Mouse (Mus musculus): ENCODE results near the gene Akt1s1. TPM values are rescaled to one million over a fixed set of nuclear protein-coding genes. Genes with fewer than 3 reads are reported as not detected.

Gene Akt1s1
- polyA plus RNA-seq, 2 experiments = 70.5 to 179 TPM

DNA sequence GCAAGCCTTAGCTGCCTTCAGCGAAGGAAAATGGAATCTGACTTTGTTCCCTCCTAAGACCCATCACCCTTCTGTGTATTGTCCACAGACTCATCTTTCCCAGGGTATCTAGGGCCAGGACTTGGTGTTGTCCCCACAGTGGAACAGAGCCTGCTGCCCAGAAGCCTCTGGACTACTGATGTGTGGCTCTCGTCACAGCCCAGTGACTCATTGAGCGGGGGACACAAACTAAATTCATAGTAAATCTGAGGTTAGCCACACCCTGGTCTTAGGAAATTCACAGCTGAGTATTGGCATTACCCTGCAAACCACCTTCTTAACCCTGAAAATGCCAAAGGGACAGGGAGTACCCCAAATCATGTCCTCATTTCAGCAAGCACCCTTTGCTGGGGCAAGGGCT is 22.0 kb upstream of the Akt1s1 start:
- ATAC-seq (ENCODE audit: low FRiP score, low read depth) (no peak), DNase-seq (ENCODE audit: low spot score) (no peak)
- H3K4me1 ChIP-seq (ENCODE audit: control insufficient read depth, insufficient read depth, low read length) = no peaks in the 10 kb centered on the region; the same call in 1 of the 2 replicates
- H3K27ac ChIP-seq (replicated peaks; ENCODE audit: low read depth, low read length) = no peak overlapping the region
- WGBS = 89% methylated on average over 3 of the region's 3 CpGs
- H3K4me3 ChIP-seq (replicated peaks; ENCODE audit: low read length) = no peak overlapping the region
- no peak overlapping the region for H3K9ac ChIP-seq (ENCODE audit: low read depth, low read length, severe bottlenecking)
- no peak for TF ChIP-seq POLR2A (IDR thresholded peaks at IDR 0.05; ENCODE audit: borderline replicate concordance, extremely low read depth, insufficient read depth, insufficient read length)
- H3K27me3 ChIP-seq (ENCODE audit: control insufficient read depth, insufficient read depth, low read length) = no peaks in the 10 kb centered on the region
- H3K4me2 ChIP-seq (replicated peaks; ENCODE audit: low read depth, low read length, severe bottlenecking) = no peak overlapping the region
- no peaks in the 10 kb centered on the region for H3K9me3 ChIP-seq (ENCODE audit: control insufficient read depth, low read length)
- peaks cover 40% of the 10 kb centered on the region for H3K36me3 ChIP-seq (ENCODE audit: control insufficient read depth, insufficient read depth, low read length)

- H3K27ac ChIP-seq (replicated peaks; ENCODE audit: low read depth, low read length) = no peak overlapping the region
- no peak for ATAC-seq (ENCODE audit: low FRiP score, low read depth)
- H3K4me1 ChIP-seq (ENCODE audit: control insufficient read depth, insufficient read depth, low read length) = no peaks in the 10 kb centered on the region; the same call in 1 of the 2 replicates
- no peaks in the 10 kb centered on the region for H3K27me3 ChIP-seq (ENCODE audit: control insufficient read depth, insufficient read depth, low read length)
- TF ChIP-seq POLR2A (IDR thresholded peaks at IDR 0.05; ENCODE audit: borderline replicate concordance, extremely low read depth, insufficient read depth, insufficient read length) = no peak
- 85% methylated on average over 5 of the region's 5 CpGs for WGBS
- DNase-seq (ENCODE audit: low spot score) = no peak
- no peak overlapping the region for H3K4me3 ChIP-seq (replicated peaks; ENCODE audit: low read length)
- no peak overlapping the region for H3K9ac ChIP-seq (ENCODE audit: low read depth, low read length, severe bottlenecking)
- H3K9me3 ChIP-seq (ENCODE audit: control insufficient read depth, low read length) = no peaks in the 10 kb centered on the region
- no peak overlapping the region for H3K4me2 ChIP-seq (replicated peaks; ENCODE audit: low read depth, low read length, severe bottlenecking)
- H3K36me3 ChIP-seq (ENCODE audit: control insufficient read depth, insufficient read depth, low read length) = peaks cover 45% of the 10 kb centered on the region
Measured at GRCm38 (mm10) chr7:44828706-44829105, 20.1 kb upstream of the Akt1s1 start.

DNA sequence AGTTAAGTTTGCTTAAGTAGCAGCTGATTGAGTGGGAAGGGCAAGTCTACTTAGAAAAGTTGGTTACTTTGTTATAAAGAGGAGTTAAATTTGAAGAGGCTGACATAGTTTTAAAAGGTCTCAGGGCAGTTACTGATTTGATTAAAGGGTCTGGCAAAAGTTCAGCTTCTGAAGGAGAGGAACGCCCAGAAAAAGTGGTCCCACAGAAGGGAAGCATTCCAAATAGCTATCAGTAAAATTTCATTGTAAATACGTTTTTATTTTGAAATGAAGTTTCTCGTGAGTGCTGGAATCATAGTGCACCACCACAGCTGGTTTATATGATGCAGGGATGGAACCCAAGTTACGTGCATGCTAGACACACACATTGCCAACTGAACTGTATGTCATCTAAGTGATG is 16.0 kb upstream of the Akt1s1 start:
- H3K9ac ChIP-seq (ENCODE audit: low read depth, low read length, severe bottlenecking) = no peak overlapping the region
- no peak overlapping the region for H3K4me2 ChIP-seq (replicated peaks; ENCODE audit: low read depth, low read length, severe bottlenecking)
- no peaks in the 10 kb centered on the region for H3K9me3 ChIP-seq (ENCODE audit: control insufficient read depth, low read length)
- 43% methylated on average over 4 of the region's 4 CpGs for WGBS
- no peak overlapping the region for H3K4me3 ChIP-seq (replicated peaks; ENCODE audit: low read length)
- ATAC-seq (ENCODE audit: low FRiP score, low read depth) (no peak), DNase-seq (ENCODE audit: low spot score) (peak; percentile 50)
- no peaks in the 10 kb centered on the region for H3K27me3 ChIP-seq (ENCODE audit: control insufficient read depth, insufficient read depth, low read length)
- H3K4me1 ChIP-seq (ENCODE audit: control insufficient read depth, insufficient read depth, low read length) = no peaks in the 10 kb centered on the region
- TF ChIP-seq POLR2A (IDR thresholded peaks at IDR 0.05; ENCODE audit: borderline replicate concordance, extremely low read depth, insufficient read depth, insufficient read length) = no peak
- H3K36me3 ChIP-seq (ENCODE audit: control insufficient read depth, insufficient read depth, low read length) = peaks cover 48% of the 10 kb centered on the region
- H3K27ac ChIP-seq (replicated peaks; ENCODE audit: low read depth, low read length) = no peak overlapping the region

DNA sequence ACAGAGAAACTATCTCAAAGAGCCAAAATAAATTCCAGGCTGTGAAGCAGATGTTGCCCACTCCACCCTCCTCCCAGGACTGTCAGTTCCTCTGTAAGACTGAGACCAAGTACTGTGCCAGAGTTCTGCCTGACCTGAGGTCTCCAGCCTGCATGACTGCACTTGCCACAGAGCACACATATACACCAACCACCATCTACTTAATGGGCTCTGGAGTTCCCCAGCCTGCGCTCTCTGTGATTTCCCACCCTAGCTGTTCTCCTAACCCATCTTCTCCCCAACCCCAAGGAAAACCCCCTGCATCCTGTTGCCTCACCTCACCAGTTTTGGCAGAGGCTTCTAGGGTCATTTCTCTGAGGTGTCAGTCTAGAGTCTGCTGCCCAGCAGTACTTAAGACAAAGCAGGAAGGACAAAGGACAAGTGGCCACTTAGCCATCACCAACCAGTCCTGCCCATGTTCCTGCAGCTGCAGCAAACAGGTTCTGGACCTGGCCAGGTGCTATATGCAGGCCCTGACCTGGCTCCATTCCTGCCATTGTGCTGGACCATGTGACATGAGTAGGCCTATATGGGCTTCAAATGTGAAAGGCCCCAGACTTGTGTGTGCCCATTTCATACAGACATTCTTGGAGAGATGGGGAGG is 13.3 kb upstream of the Akt1s1 start:
- 92% methylated on average over 1 of the region's 1 CpGs for WGBS

DNA sequence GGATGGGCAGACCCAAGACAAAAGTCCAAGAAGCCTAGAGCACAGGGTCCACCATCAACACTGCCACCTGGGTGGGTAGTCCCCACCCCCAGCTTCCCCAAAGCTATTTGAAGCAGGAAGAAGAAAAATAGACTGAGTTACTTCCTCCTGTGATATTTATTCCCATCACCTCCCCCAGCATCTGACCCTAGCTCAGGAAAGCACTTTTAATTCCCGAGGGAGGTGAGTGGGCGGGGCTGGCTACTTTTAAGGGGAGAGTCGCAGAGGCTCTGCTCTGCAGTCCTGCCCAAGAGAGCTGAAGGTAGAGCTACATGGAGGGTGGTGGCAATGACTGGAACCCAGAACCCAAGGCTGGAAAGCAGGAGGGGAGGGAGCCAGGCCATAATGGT is 12.8 kb upstream of the Akt1s1 start:
- peaks cover 7% of the 10 kb centered on the region; the same call in 1 of the 2 replicates for H3K4me1 ChIP-seq (ENCODE audit: control insufficient read depth, insufficient read depth, low read length)
- DNase-seq (ENCODE audit: low spot score) = no peak
- H3K9ac ChIP-seq (ENCODE audit: low read depth, low read length, severe bottlenecking) = no peak overlapping the region
- ATAC-seq (ENCODE audit: low FRiP score, low read depth) = no peak
- H3K4me2 ChIP-seq (replicated peaks; ENCODE audit: low read depth, low read length, severe bottlenecking) = no peak overlapping the region
- no peak for TF ChIP-seq POLR2A (IDR thresholded peaks at IDR 0.05; ENCODE audit: borderline replicate concordance, extremely low read depth, insufficient read depth, insufficient read length)
- no peak overlapping the region for H3K4me3 ChIP-seq (replicated peaks; ENCODE audit: low read length)
- peaks cover 25% of the 10 kb centered on the region for H3K36me3 ChIP-seq (ENCODE audit: control insufficient read depth, insufficient read depth, low read length)
- no peak overlapping the region for H3K27ac ChIP-seq (replicated peaks; ENCODE audit: low read depth, low read length)
- H3K27me3 ChIP-seq (ENCODE audit: control insufficient read depth, insufficient read depth, low read length) = peaks cover 23% of the 10 kb centered on the region; the same call in 1 of the 2 replicates
- no peaks in the 10 kb centered on the region for H3K9me3 ChIP-seq (ENCODE audit: control insufficient read depth, low read length)
- WGBS = 41% methylated on average over 3 of the region's 3 CpGs

More for the DNA sequence above, 13.3 kb upstream of the Akt1s1 start:
- Histone ChIP-seq H3K36me3 (ENCODE audit: control insufficient read depth, insufficient read depth, low read length) (peaks cover 25% of the 10 kb centered on the region), H3K4me2 (replicated peaks; ENCODE audit: low read depth, low read length, severe bottlenecking) (no peak overlapping the region), H3K9ac (ENCODE audit: low read depth, low read length, severe bottlenecking) (no peak overlapping the region), H3K27me3 (ENCODE audit: control insufficient read depth, insufficient read depth, low read length) (peaks cover 19% of the 10 kb centered on the region; the same call in 1 of the 2 replicates), H3K9me3 (ENCODE audit: control insufficient read depth, low read length) (no peaks in the 10 kb centered on the region), H3K27ac (replicated peaks; ENCODE audit: low read depth, low read length) (no peak overlapping the region), H3K4me1 (ENCODE audit: control insufficient read depth, insufficient read depth, low read length) (peaks cover 7% of the 10 kb centered on the region; the same call in 1 of the 2 replicates), H3K4me3 (replicated peaks; ENCODE audit: low read length) (no peak overlapping the region)
- no peak for DNase-seq (ENCODE audit: low spot score)
- TF ChIP-seq POLR2A (IDR thresholded peaks at IDR 0.05; ENCODE audit: borderline replicate concordance, extremely low read depth, insufficient read depth, insufficient read length) = no peak
- no peak for ATAC-seq (ENCODE audit: low FRiP score, low read depth)

Measured in limb, embryonic 14.5 days (tissue).